Mouse (Mus musculus) layer of hippocampus, postnatal 36 days (tissue): ENCODE data around the gene Olfr1057. TPM values are rescaled to one million over a fixed set of nuclear protein-coding genes. Genes with fewer than 3 reads are reported as not detected.
"Not testable (repeated sequence)": the region's sequence is repeated elsewhere in the genome, so short reads cannot be mapped to it uniquely, and the experiment has no call there.

Source experiments
- DNase-seq, 2 experiments: peaks; one replicate each; pipeline ENCODE4 v3.0.0; 2022
- total RNA-seq, 2 experiments: library from RNA; stranded (reverse); gene quantifications; 2 replicates each; pipeline ENCODE4 v1.2.3; 2021

Olfr1057 gene
- not detected for total RNA-seq

GRCm38 (mm10) chr2:86378293-86378692 lies at the start of gene Olfr1057:
Gene Olfr1057 (minus strand): TSS chr2:86378393.
- DNase-seq, result no peak

- DNase-seq, result not testable (repeated sequence)
These were observed 48.5 kb upstream of the Olfr1057 start, which contains the start of gene Olfr1062 for GRCm38 (mm10) chr2:86426649-86427048. Gene Olfr1062 (minus strand): TSS chr2:86426749.

- no peak for DNase-seq
These were observed 35.8 kb upstream of the Olfr1057 start, which contains the start of gene Olfr1061 for GRCm38 (mm10) chr2:86413950-86414349. Gene Olfr1061 (minus strand): TSS chr2:86414050.

- DNase-seq, result no peak
These were observed 16.9 kb upstream of the Olfr1057 start for GRCm38 (mm10) chr2:86395114-86395513.

GRCm38 (mm10) chr2:86388461-86388860 lies 10.3 kb upstream of the Olfr1057 start, which contains the start of gene Olfr1058:
Gene Olfr1058 (minus strand): TSS chr2:86388561.
- DNase-seq, result not testable (repeated sequence)

GRCm38 (mm10) chr2:86366342-86366741 lies 11.9 kb downstream of the Olfr1057 start:
- DNase-seq, result not testable (repeated sequence)

- no peak for DNase-seq
These were observed 15.8 kb downstream of the Olfr1057 start, which contains the start of gene Olfr1056 for GRCm38 (mm10) chr2:86362369-86362768. Gene Olfr1056 (minus strand): TSS chr2:86362469.

GRCm38 (mm10) chr2:86351751-86352150 lies 26.4 kb downstream of the Olfr1057 start:
- not testable (repeated sequence) for DNase-seq

GRCm38 (mm10) chr2:86350184-86350583 lies 28.0 kb downstream of the Olfr1057 start, which contains the start of gene Olfr1055:
Gene Olfr1055 (minus strand): TSS chr2:86350284.
- no peak for DNase-seq

- no peak for DNase-seq
These were observed 42.9 kb downstream of the Olfr1057 start, which contains the start of gene Olfr1054 for GRCm38 (mm10) chr2:86335333-86335732. Gene Olfr1054 (minus strand): TSS chr2:86335433.

Other genes starting within 250 kb of the Olfr1057 start
- gene Olfr1039, start 242.5 kb downstream of the Olfr1057 start, total RNA-seq, result not detected
- not detected for gene Olfr1040, start 231.7 kb downstream of the Olfr1057 start, total RNA-seq
- gene Olfr1042, start 216.6 kb downstream of the Olfr1057 start, total RNA-seq, result not detected
- not detected for gene Olfr1043, start 210.9 kb downstream of the Olfr1057 start, total RNA-seq
- not detected for gene Olfr1044, start 200.6 kb downstream of the Olfr1057 start, total RNA-seq
- gene Olfr52, start 192.7 kb downstream of the Olfr1057 start, total RNA-seq, result not detected
- gene Olfr1045, start 175.4 kb downstream of the Olfr1057 start, total RNA-seq, result not detected
- gene Olfr1046, start 159.1 kb downstream of the Olfr1057 start, total RNA-seq, result not detected
- gene Olfr1047, start 147.0 kb downstream of the Olfr1057 start, total RNA-seq, result not detected
- gene Olfr1048, start 138.1 kb downstream of the Olfr1057 start, total RNA-seq, result not detected
- gene Olfr1049, start 120.1 kb downstream of the Olfr1057 start, total RNA-seq, result not detected
- gene Olfr1051, start 99.3 kb downstream of the Olfr1057 start, total RNA-seq, result not detected
- not detected for gene Olfr1052, start 85.9 kb downstream of the Olfr1057 start, total RNA-seq
- not detected for gene Olfr1053, start 63.1 kb downstream of the Olfr1057 start, total RNA-seq
- gene Olfr1054, start 43.0 kb downstream of the Olfr1057 start, total RNA-seq, result not detected
- not detected for gene Olfr1055, start 28.1 kb downstream of the Olfr1057 start, total RNA-seq
- gene Olfr1056, start 15.9 kb downstream of the Olfr1057 start, total RNA-seq, result not detected
- gene Olfr1058, start 10.2 kb upstream of the Olfr1057 start, total RNA-seq, result not detected
- gene Olfr1061, start 35.7 kb upstream of the Olfr1057 start, total RNA-seq, result not detected
- not detected for gene Olfr1062, start 48.4 kb upstream of the Olfr1057 start, total RNA-seq
- not detected for gene Olfr1065, start 72.2 kb upstream of the Olfr1057 start, total RNA-seq
- gene Olfr1066, start 77.9 kb upstream of the Olfr1057 start, total RNA-seq, result not detected
- not detected for gene Olfr228, start 109.0 kb upstream of the Olfr1057 start, total RNA-seq
- not detected for gene Olfr1076, start 130.1 kb upstream of the Olfr1057 start, total RNA-seq
- not detected for gene Olfr1079, start 164.1 kb upstream of the Olfr1057 start, total RNA-seq
- gene Olfr1080, start 179.8 kb upstream of the Olfr1057 start, total RNA-seq, result not detected
- gene Olfr1082, start 220.6 kb upstream of the Olfr1057 start, total RNA-seq, result not detected